16 mouse cellular contexts compared by ENCODE assay signal in the genomic region with DNA sequence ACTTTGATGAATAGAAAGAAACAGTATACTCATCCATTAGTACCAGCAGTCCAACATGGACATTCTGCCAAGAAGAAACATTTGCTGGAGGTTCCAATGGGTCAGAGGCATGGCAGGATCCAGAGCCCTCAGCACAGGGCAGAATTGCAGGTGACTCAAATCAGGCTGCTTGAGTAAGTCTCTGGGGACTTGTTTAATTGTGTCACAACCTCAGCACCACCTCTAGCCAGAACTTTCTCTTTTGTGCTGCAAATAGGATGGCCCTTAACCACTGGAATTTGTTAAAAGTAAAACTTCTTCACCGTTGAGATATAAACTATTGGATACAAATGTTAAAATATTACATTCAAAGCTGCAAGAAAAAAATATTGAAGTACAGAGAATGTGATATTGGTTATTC.
"Had no signal": no experiment of that assay in that cellular context is flagged by ENCODE, and none has a peak within 500 bp of the region (broad histone marks: within the 10 kb centered on the region; RNA-seq: fewer than 3 reads in every experiment).

No protein-coding gene starts in this region.

- H3K36me3 ChIP-seq: neural tube, embryonic 12.5 days; neural tube, embryonic 13.5 days; neural tube, embryonic 15.5 days; stomach, embryonic 15.5 days had no signal

- H3K9me3 ChIP-seq: neural tube, embryonic 12.5 days; neural tube, embryonic 13.5 days; neural tube, embryonic 15.5 days; stomach, embryonic 15.5 days had no signal

- H3K27ac ChIP-seq: neural tube, embryonic 12.5 days; neural tube, embryonic 13.5 days; neural tube, embryonic 15.5 days; stomach, embryonic 15.5 days; stomach, postnatal 0 days had no signal

- H3K4me1 ChIP-seq: neural tube, embryonic 12.5 days; stomach, embryonic 15.5 days had no signal

- DNase-seq: retina, postnatal 1 day; right cerebral cortex, adult 18-20 months; right cerebral cortex, postnatal 25 days; right cerebral cortex, postnatal 4 days; spleen, adult 18-20 months; thymus, adult 18-20 months; thymus, adult 2 months; thymus, postnatal 14 days; thymus, postnatal 25 days; thymus, postnatal 36 days; thymus, postnatal 4 days had no signal

- H3K27me3 ChIP-seq: neural tube, embryonic 12.5 days; neural tube, embryonic 13.5 days; neural tube, embryonic 15.5 days; stomach, embryonic 15.5 days had no signal

- H3K4me3 ChIP-seq: neural tube, embryonic 12.5 days; neural tube, embryonic 13.5 days; neural tube, embryonic 15.5 days; stomach, embryonic 15.5 days had no signal

- H3K9ac ChIP-seq: neural tube, embryonic 12.5 days; neural tube, embryonic 13.5 days; neural tube, embryonic 15.5 days; stomach, embryonic 15.5 days had no signal

- H3K4me2 ChIP-seq: neural tube, embryonic 12.5 days; neural tube, embryonic 13.5 days; neural tube, embryonic 15.5 days; stomach, embryonic 15.5 days had no signal
